Mouse (Mus musculus) thymus, adult 2 months (tissue): ENCODE data around the gene Nipal1.

Source experiments
- CTCF ChIP-seq: fragments of 200-500 bp; IDR thresholded peaks from 2 replicates; pipeline ENCODE4 v1.5.1; 2012; ENCODE audit warnings: mild to moderate bottlenecking, control low read depth, low read length, moderate library complexity, borderline replicate concordance; ENCODE audit not compliant: control insufficient read depth, poor library complexity, insufficient read depth; ENCODE audit errors: extremely low read depth
- POLR2A ChIP-seq: fragments of 200-500 bp; IDR thresholded peaks from 2 replicates; pipeline ENCODE4 v1.6.1; 2012; ENCODE audit warnings: mild to moderate bottlenecking, low read length, control low read depth, moderate library complexity; ENCODE audit not compliant: control insufficient read depth, poor library complexity, insufficient read depth; ENCODE audit errors: extremely low read depth

DNA sequence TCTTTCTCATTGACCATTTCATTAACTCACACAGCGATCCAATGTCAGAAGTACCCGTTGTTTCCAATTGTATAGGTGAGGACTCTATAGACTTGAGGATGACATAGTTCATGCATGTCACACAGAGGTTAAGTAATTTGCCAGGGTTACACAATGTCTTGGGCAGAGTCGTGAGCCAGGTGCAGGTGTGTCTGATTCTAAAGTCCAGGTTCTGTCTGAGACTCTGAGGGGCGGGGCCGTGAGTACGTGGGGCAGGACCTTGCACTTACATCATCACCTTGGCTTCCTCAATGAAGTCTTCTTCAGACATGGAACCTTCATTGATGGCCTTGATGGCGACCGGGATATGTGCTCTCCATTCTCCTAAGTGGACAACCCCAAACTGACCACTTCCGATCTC, 62.4 kb downstream of the Nipal1 start:
- no peak for TF ChIP-seq POLR2A
- no peak for TF ChIP-seq CTCF
